Mouse (Mus musculus): ENCODE results near the gene Gm10570. TPM values are rescaled to one million over a fixed set of nuclear protein-coding genes. Genes with fewer than 3 reads are reported as not detected.

Gm10570 gene
- polyA plus RNA-seq, 1 experiment from 2014 or later = 0.73 TPM

- ATAC-seq (ENCODE audit: low FRiP score) = no peak
- 72% methylated on average over 8 of the region's 8 CpGs for WGBS
Observed at GRCm38 (mm10) chr4:130299629-130300018, 8.8 kb downstream of the Gm10570 start.

GRCm38 (mm10) chr4:130298877-130299628, 9.4 kb downstream of the Gm10570 start:
- Histone ChIP-seq H3K9ac (no peak overlapping the region), H3K27ac (no peak overlapping the region), H3K9me3 (no peaks in the 10 kb centered on the region), H3K27me3 (peaks cover 15% of the 10 kb centered on the region; the same call in 1 of the 2 replicates), H3K36me3 (no peaks in the 10 kb centered on the region), H3K4me2 (no peak overlapping the region), H3K4me3 (no peak overlapping the region), H3K4me1 (replicated peaks) (no peaks in the 10 kb centered on the region)
- ATAC-seq (ENCODE audit: low FRiP score) = no peak
- 69% methylated on average over 11 of the region's 11 CpGs for WGBS

More at GRCm38 (mm10) chr4:130299629-130300018, 8.8 kb downstream of the Gm10570 start:
- no peaks in the 10 kb centered on the region for H3K9me3 ChIP-seq
- H3K4me3 ChIP-seq = no peak overlapping the region
- H3K4me1 ChIP-seq (replicated peaks) = peaks cover 2% of the 10 kb centered on the region
- H3K9ac ChIP-seq = no peak overlapping the region
- no peaks in the 10 kb centered on the region for H3K36me3 ChIP-seq
- H3K27me3 ChIP-seq = peaks cover 15% of the 10 kb centered on the region; the same call in 1 of the 2 replicates
- no peak overlapping the region for H3K4me2 ChIP-seq
- no peak overlapping the region for H3K27ac ChIP-seq

DNA sequence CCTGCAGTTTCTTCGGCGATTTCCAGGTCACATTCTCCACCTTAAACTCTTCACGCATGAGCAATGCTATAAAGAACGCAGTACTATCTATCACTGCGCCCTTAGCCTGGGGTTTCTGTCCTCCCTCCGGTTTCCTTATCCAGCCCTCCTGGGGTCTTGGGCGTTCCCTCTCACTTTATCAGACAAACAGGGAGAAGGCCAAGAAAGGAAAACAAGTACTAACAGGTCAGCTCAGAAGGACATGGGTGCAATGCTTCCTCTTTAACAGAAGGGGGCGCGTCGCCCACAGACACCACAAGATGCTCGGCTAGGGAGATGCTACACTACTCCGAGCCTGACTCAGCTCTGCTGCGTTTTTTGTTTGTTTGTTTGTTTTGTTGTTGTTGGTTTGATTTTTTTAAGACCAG, 11.3 kb downstream of the Gm10570 start:
- Histone ChIP-seq H3K27ac (no peak overlapping the region), H3K27me3 (peaks cover 12% of the 10 kb centered on the region; the same call in 1 of the 2 replicates), H3K9ac (no peak overlapping the region), H3K4me3 (no peak overlapping the region), H3K9me3 (no peaks in the 10 kb centered on the region), H3K36me3 (no peaks in the 10 kb centered on the region), H3K4me1 (replicated peaks) (no peaks in the 10 kb centered on the region), H3K4me2 (no peak overlapping the region)
- no peak for ATAC-seq (ENCODE audit: low FRiP score)
- WGBS = 24% methylated on average over 13 of the region's 13 CpGs

- Histone ChIP-seq H3K4me1 (replicated peaks) (no peaks in the 10 kb centered on the region), H3K27me3 (0 out of 2 replicates have a peak, but pooled peaks cover 5% of the 10 kb centered on the region), H3K4me2 (no peak overlapping the region), H3K27ac (no peak overlapping the region), H3K9me3 (no peaks in the 10 kb centered on the region), H3K36me3 (no peaks in the 10 kb centered on the region), H3K4me3 (no peak overlapping the region), H3K9ac (no peak overlapping the region)
- no peak for ATAC-seq (ENCODE audit: low FRiP score)
- WGBS = 86% methylated on average over 13 of the region's 13 CpGs
Observed at GRCm38 (mm10) chr4:130296243-130296965, 12.1 kb downstream of the Gm10570 start.

GRCm38 (mm10) chr4:130295047-130295745, 13.3 kb downstream of the Gm10570 start:
- H3K9me3 ChIP-seq = no peaks in the 10 kb centered on the region
- H3K27ac ChIP-seq = no peak overlapping the region
- WGBS = 54% methylated on average over 23 of the region's 23 CpGs
- H3K4me3 ChIP-seq = no peak overlapping the region
- H3K36me3 ChIP-seq = no peaks in the 10 kb centered on the region
- H3K9ac ChIP-seq = no peak overlapping the region
- ATAC-seq (ENCODE audit: low FRiP score) = no peak
- H3K4me2 ChIP-seq = no peak overlapping the region
- no peaks in the 10 kb centered on the region for H3K4me1 ChIP-seq (replicated peaks)
- 0 out of 2 replicates have a peak, but pooled peaks cover 5% of the 10 kb centered on the region for H3K27me3 ChIP-seq

- ATAC-seq (ENCODE audit: low FRiP score) = no peak
- Histone ChIP-seq H3K36me3 (no peaks in the 10 kb centered on the region), H3K9ac (no peak overlapping the region), H3K4me3 (no peak overlapping the region), H3K4me2 (no peak overlapping the region), H3K4me1 (replicated peaks) (no peaks in the 10 kb centered on the region), H3K27me3 (0 out of 2 replicates have a peak, but pooled peaks cover under 1% of the 10 kb centered on the region), H3K9me3 (no peaks in the 10 kb centered on the region), H3K27ac (no peak overlapping the region)
- 92% methylated on average over 8 of the region's 8 CpGs for WGBS
Observed at GRCm38 (mm10) chr4:130294513-130294912, 14.0 kb downstream of the Gm10570 start.

DNA sequence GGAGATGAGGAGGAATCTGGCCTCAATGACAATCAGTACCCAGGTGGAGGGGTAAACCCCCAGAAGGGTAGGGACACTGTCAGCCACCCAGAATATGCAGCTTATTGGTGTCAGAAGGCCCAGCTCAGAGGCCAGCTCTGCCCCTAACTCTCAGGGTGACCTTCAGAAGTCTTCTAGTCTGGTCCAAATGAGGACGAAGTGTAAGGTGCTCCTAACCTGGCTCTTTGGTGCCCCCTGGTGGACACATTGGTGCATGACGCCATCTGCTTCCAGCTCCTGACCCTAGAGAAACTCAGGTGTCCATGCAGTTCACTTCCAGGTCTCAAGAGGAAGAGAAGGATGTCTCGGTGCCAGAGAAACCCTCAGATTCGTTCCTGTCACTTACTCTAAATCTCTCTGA, 16.2 kb downstream of the Gm10570 start:
- Histone ChIP-seq H3K9ac (no peak overlapping the region), H3K4me2 (no peak overlapping the region), H3K27me3 (no peaks in the 10 kb centered on the region), H3K36me3 (no peaks in the 10 kb centered on the region), H3K27ac (no peak overlapping the region), H3K4me1 (replicated peaks) (no peaks in the 10 kb centered on the region), H3K9me3 (no peaks in the 10 kb centered on the region), H3K4me3 (no peak overlapping the region)
- ATAC-seq (ENCODE audit: low FRiP score) = no peak
- 3% methylated on average over 4 of the region's 4 CpGs for whole genome bisulfite sequencing

- WGBS = 81% methylated on average over 3 of the region's 3 CpGs
- H3K4me1 ChIP-seq (replicated peaks) = no peaks in the 10 kb centered on the region
Observed at GRCm38 (mm10) chr4:130289824-130290223, 18.6 kb downstream of the Gm10570 start.

DNA sequence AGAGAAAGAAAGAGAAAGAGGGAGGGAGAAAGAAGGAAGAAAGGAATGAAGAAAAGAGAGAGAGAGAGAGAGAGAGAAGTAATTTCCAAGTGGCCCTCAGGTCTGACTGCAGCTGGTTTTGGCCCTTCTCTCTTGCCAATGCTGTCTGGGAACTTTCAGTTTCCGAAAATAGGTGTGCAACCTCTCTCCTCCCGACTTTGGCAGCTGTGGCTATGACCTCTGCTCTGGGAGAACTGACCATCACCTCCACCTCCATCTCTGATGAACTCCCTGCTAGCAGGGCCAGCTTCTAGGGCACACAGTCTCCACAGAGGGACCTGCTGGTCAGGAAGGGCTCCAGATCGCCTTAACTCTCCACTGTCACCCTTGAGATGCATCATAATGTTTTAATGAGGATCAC, 21.9 kb downstream of the Gm10570 start:
- Histone ChIP-seq H3K4me1 (replicated peaks) (no peaks in the 10 kb centered on the region), H3K4me2 (no peak overlapping the region), H3K27ac (no peak overlapping the region), H3K27me3 (0 out of 2 replicates have a peak, but pooled peaks cover 3% of the 10 kb centered on the region), H3K4me3 (no peak overlapping the region), H3K9ac (no peak overlapping the region), H3K9me3 (no peaks in the 10 kb centered on the region), H3K36me3 (no peaks in the 10 kb centered on the region)
- 61% methylated on average over 3 of the region's 3 CpGs for WGBS
- no peak for ATAC-seq (ENCODE audit: low FRiP score)

More at GRCm38 (mm10) chr4:130289824-130290223, 18.6 kb downstream of the Gm10570 start:
- Histone ChIP-seq H3K27me3 (0 out of 2 replicates have a peak, but pooled peaks cover 3% of the 10 kb centered on the region), H3K4me3 (no peak overlapping the region), H3K27ac (no peak overlapping the region), H3K9ac (no peak overlapping the region), H3K9me3 (no peaks in the 10 kb centered on the region), H3K4me2 (no peak overlapping the region), H3K36me3 (no peaks in the 10 kb centered on the region)
- no peak for ATAC-seq (ENCODE audit: low FRiP score)

DNA sequence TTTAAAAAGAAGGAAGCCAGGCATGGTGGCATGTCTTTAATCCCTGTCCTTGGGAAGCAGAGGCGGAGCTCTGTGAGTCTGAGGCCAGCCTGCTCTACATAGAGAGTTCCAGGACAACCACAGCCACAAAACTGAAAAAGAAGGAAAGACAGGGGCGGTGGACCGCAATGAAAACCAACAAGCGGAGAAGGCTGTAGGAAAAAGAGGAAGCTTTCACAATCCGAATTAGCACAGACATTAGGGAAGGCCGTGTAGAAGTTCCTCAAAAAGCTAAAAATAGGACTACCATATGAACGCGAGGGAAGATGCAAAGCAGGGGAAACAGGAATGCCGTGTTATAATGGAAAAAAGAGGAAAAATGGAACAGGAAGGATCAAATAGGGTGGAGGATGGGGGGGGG, 24.6 kb downstream of the Gm10570 start:
- Histone ChIP-seq H3K9me3 (no peaks in the 10 kb centered on the region), H3K36me3 (no peaks in the 10 kb centered on the region), H3K4me2 (no peak overlapping the region), H3K4me1 (replicated peaks) (no peaks in the 10 kb centered on the region), H3K27me3 (0 out of 2 replicates have a peak, but pooled peaks cover 5% of the 10 kb centered on the region), H3K9ac (no peak overlapping the region), H3K27ac (no peak overlapping the region), H3K4me3 (no peak overlapping the region)
- ATAC-seq (ENCODE audit: low FRiP score) = no peak
- WGBS = 90% methylated on average over 9 of the region's 9 CpGs

DNA sequence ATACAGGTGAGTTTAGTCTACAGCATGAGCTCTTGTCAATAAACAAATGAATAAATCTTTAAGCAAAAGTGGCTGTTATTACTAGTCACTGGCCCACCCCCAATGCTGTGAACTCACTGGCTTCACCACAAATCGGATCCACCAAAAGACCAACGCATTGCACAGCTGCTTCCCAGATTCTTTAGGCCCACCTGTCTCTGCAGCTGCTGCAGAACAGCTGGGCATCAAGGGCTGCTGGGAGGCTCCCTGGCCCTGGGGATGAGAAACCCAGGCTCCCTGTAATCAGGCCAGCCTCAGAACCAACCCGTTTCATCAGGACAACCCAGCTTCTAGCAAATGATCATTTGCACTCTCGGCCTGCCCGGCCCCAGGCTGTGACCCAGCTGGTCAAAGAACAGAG, 25.6 kb downstream of the Gm10570 start:
- 0 out of 2 replicates have a peak, but pooled peaks cover 5% of the 10 kb centered on the region for H3K27me3 ChIP-seq
- no peaks in the 10 kb centered on the region for H3K9me3 ChIP-seq
- H3K9ac ChIP-seq = no peak overlapping the region
- no peaks in the 10 kb centered on the region for H3K4me1 ChIP-seq (replicated peaks)
- no peaks in the 10 kb centered on the region for H3K36me3 ChIP-seq
- H3K4me2 ChIP-seq = no peak overlapping the region
- 84% methylated on average over 5 of the region's 5 CpGs for WGBS
- no peak for ATAC-seq (ENCODE audit: low FRiP score)
- H3K4me3 ChIP-seq = no peak overlapping the region
- no peak overlapping the region for H3K27ac ChIP-seq

- ATAC-seq (ENCODE audit: low FRiP score) = no peak
- no peak within 1 kb of the TSS for H3K27ac ChIP-seq
- 78% methylated on average over 2 of the region's 2 CpGs for WGBS
- no peaks in the 10 kb centered on the region for H3K9me3 ChIP-seq
- no peak within 1 kb of the TSS for H3K4me3 ChIP-seq
- H3K9ac ChIP-seq = no peak within 1 kb of the TSS
- H3K27me3 ChIP-seq = 0 out of 2 replicates have a peak, but pooled peaks cover 6% of the 10 kb centered on the region
- H3K4me2 ChIP-seq = no peak within 1 kb of the TSS
- no peaks in the 10 kb centered on the region for H3K36me3 ChIP-seq
- H3K4me1 ChIP-seq (replicated peaks) = peaks cover 7% of the 10 kb centered on the region
Observed at GRCm38 (mm10) chr4:130279105-130279504, 29.4 kb downstream of the Gm10570 start, which contains the start of gene Serinc2. Gene Serinc2 (minus strand): TSS chr4:130279205.
